Mouse (Mus musculus) intestine, embryonic 14.5 days (tissue): ENCODE data around the gene Tenm4. TPM values are rescaled to one million over a fixed set of nuclear protein-coding genes. Genes with fewer than 3 reads are reported as not detected.

Source experiments
- ATAC-seq: fragments of 200-750 bp; cut with Nextera tagmentation; replicated peaks from 2 replicates; pipeline ENCODE4 v1.8.0; 2017; ENCODE audit warnings: low read depth, moderate number of reproducible peaks, moderate TSS enrichment, moderate library complexity; ENCODE audit not compliant: low FRiP score, low TSS enrichment
- DNase-seq: peaks from one replicate; pipeline ENCODE4 v3.0.0-alpha.2; 2018; ENCODE audit warnings: low spot score
- H3K27ac ChIP-seq: fragments of 300-500 bp; sonication (generic); 2 replicates; pipeline ENCODE4 v1.5.1; 2014; ENCODE audit warnings: low read depth, mild to moderate bottlenecking, control low read depth
- H3K27me3 ChIP-seq: fragments of 300-500 bp; sonication (generic); replicated peaks from 2 replicates; pipeline ENCODE4 v1.6.1; 2014; ENCODE audit warnings: low read length, control low read depth; ENCODE audit not compliant: control insufficient read depth, insufficient read depth
- H3K36me3 ChIP-seq: fragments of 300-500 bp; sonication (generic); 2 replicates; pipeline ENCODE4 v1.6.1; 2014; ENCODE audit warnings: low read length, control low read depth; ENCODE audit not compliant: control insufficient read depth, insufficient read depth
- H3K4me1 ChIP-seq: fragments of 300-500 bp; sonication (generic); replicated peaks from 2 replicates; pipeline ENCODE4 v1.6.1; 2014; ENCODE audit warnings: low read length, control low read depth, mixed read lengths; ENCODE audit not compliant: control insufficient read depth, insufficient read depth
- H3K4me2 ChIP-seq: fragments of 300-500 bp; sonication (generic); 2 replicates; pipeline ENCODE4 v1.6.1; 2014; ENCODE audit warnings: low read length
- H3K4me3 ChIP-seq: fragments of 300-500 bp; sonication (generic); 2 replicates; pipeline ENCODE4 v1.5.1; 2014; ENCODE audit warnings: low read depth, low read length, control low read depth, mixed read lengths
- H3K9ac ChIP-seq: fragments of 300-500 bp; sonication (generic); 2 replicates; pipeline ENCODE4 v1.6.1; 2014; ENCODE audit warnings: mild to moderate bottlenecking, low read length
- H3K9me3 ChIP-seq: fragments of 300-500 bp; sonication (generic); 2 replicates; pipeline ENCODE4 v1.6.1; 2016; ENCODE audit warnings: low read length, control low read depth; ENCODE audit not compliant: control insufficient read depth
- WGBS: fragments of 180-500 bp; shearing (Covaris S2); extraction: QIAGEN DNeasy Blood & Tissue Kit; methylation state at CpG from one replicate; pipeline ENCODE4 v1.1.7; 2014; 5-methylcytosine and 5-hydroxymethylcytosine counted together
- polyA plus RNA-seq: library from polyadenylated mRNA; unstranded; fragments of >200 nt; fragmentation: Nextera tagmentation; extraction: Ambion mirVana; gene quantifications from 2 replicates; pipeline ENCODE4 v1.2.1, GENCODE M21; 2014

Gene Tenm4
- polyA plus RNA-seq, 1 experiment from 2014 or later = 36.5 TPM

DNA sequence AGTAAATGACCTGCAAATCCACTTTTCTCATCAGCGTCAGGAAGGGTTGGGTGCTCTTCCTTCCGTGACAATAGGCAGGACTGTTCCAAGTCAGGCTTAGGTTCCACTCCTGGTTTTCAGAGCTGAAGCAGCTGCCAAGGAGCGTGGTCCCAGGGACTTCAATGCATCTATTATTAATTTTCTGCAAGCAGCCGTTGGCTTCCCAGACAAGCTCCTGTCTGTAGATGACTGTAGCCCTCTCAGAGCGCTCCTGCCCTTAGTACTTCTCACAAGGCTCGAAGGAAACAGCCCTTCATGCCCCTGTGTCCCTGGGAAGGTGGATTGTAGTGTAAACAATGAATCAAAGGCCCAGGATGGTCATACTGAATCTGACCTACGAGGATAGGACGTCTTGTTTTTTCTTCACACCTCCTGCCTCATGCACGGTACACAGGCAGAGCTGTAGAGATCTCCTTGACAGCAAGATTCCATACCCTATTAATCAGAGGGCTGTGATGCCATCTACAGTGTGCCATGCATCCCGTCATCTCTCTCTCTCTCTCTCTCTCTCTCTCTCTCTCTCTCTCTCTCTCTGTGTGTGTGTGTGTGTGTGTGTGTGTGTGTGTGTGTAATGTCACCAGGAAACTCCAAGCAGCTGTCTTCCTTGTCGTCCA lies 331.4 kb downstream of the Tenm4 start:
- Histone ChIP-seq H3K27ac (no peak overlapping the region), H3K9me3 (no peaks in the 10 kb centered on the region), H3K9ac (no peak overlapping the region), H3K27me3 (no peaks in the 10 kb centered on the region), H3K4me1 (peaks cover 10% of the 10 kb centered on the region; the same call in 1 of the 2 replicates), H3K4me3 (no peak overlapping the region), H3K36me3 (no peaks in the 10 kb centered on the region), H3K4me2 (no peak overlapping the region)
- 36% methylated on average over 11 of the region's 11 CpGs for WGBS
- ATAC-seq = no peak
- DNase-seq = no peak

DNA sequence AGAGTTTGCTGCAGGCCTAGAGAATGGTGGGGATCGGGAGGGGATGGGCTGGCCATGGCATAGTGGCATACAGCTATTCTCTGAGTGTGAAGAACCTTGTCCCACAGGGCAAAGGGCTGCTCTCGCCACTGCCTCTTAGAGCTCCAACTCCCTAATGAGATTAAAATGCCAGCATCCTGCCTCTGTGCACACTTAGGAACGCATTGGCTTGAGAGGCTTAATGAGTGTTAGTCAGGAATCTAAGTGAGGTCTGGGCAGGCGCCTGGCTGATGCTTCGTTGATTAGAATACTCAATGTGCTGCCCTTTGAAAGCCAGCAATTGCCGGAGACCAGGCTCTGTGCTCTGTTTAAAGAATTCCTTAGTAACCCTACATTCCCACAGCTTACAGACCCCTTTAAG lies 334.5 kb downstream of the Tenm4 start:
- Histone ChIP-seq H3K4me3 (no peak overlapping the region), H3K9ac (no peak overlapping the region), H3K27me3 (no peaks in the 10 kb centered on the region), H3K36me3 (no peaks in the 10 kb centered on the region), H3K9me3 (no peaks in the 10 kb centered on the region), H3K27ac (no peak overlapping the region), H3K4me1 (peaks cover 18% of the 10 kb centered on the region), H3K4me2 (no peak overlapping the region)
- DNase-seq (no peak), ATAC-seq (no peak)
- WGBS = 50% methylated on average over 6 of the region's 6 CpGs

DNA sequence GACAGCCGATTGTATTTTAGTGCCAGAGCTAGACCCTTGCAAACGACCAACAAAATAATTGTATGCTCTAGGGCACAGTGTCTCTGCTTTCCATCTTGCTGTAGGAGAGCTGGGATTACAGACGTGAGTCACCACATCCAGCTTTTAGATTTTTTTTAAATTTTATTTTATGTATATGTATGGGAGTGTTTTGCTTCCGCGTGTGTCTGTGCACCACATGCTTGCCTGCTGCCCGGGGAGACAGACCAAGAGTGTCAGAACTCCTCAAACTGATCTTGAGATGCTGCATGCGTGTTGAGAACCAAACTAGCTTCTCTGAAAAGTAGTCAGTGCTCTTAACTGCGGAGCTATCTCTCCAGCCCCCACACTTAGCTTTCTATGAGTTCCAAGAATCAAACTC lies 336.0 kb downstream of the Tenm4 start:
- no peaks in the 10 kb centered on the region for H3K27me3 ChIP-seq

DNA sequence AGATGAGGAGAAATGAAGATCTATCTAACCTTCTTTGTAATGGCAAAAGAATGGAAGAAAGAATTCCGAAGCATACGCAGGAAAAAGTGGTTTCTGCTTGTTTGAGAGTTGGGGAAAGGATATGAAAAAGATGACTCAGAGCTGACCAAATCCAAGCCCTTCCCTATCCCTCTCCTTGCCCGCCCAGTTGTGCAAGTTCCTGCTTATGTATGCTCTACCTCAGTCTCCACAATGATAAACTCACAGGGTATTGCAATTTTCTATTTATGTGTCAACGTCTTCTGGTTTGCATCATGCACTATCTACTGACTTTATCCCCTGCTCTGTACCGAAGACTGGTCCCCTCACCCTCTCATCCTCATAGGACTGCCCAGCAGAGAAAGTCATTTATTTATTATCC lies 339.4 kb downstream of the Tenm4 start:
- no peaks in the 10 kb centered on the region for H3K9me3 ChIP-seq
- ATAC-seq (peak; percentile 51), DNase-seq (no peak)
- H3K4me3 ChIP-seq = no peak overlapping the region
- H3K4me1 ChIP-seq = peaks cover 29% of the 10 kb centered on the region
- H3K36me3 ChIP-seq = no peaks in the 10 kb centered on the region
- 31% methylated on average over 5 of the region's 5 CpGs for WGBS
- H3K27ac ChIP-seq = peak overlapping the region; percentile 62
- H3K9ac ChIP-seq = no peak overlapping the region
- no peak overlapping the region for H3K4me2 ChIP-seq
- no peaks in the 10 kb centered on the region for H3K27me3 ChIP-seq

More for the DNA sequence above, 336.0 kb downstream of the Tenm4 start:
- Histone ChIP-seq H3K4me1 (peaks cover 25% of the 10 kb centered on the region), H3K4me3 (no peak overlapping the region), H3K36me3 (no peaks in the 10 kb centered on the region), H3K4me2 (no peak overlapping the region), H3K9me3 (no peaks in the 10 kb centered on the region), H3K9ac (no peak overlapping the region), H3K27ac (no peak overlapping the region)
- WGBS = 72% methylated on average over 8 of the region's 8 CpGs
- DNase-seq (no peak), ATAC-seq (no peak)

DNA sequence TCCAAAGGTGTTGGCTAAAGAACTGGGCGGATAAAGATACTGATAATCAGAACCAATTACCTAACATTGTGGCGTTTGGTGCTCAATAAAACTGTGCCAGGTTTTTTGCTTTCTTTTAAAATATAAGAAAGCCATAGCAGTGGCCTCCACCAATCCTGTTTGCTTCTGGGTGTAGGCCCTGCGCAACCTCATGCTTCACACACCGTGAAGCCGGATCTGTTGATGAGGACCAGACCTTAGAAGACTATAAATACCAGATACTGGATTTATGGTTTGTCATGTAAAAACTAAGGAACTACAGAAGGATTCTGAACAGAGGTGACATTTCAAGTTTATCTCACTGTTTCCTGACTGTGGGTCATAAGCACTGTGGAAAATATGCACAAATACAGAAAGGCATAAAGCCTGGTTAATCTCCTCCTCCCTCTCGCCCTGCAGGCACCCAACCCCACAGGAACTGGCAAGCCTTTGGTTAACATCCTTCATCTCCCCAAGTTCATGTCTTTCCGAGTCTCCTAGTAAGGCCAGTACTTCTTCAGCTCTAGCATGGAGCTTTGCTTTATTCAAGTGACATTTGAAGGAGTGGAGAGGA lies 340.1 kb downstream of the Tenm4 start:
- 35% methylated on average over 7 of the region's 7 CpGs for WGBS
- no peak overlapping the region for H3K4me3 ChIP-seq
- H3K4me1 ChIP-seq = peaks cover 29% of the 10 kb centered on the region
- ATAC-seq (peak; percentile 91), DNase-seq (no peak)
- peak overlapping the region; percentile 73 for H3K27ac ChIP-seq
- no peak overlapping the region for H3K4me2 ChIP-seq
- no peaks in the 10 kb centered on the region for H3K27me3 ChIP-seq
- no peaks in the 10 kb centered on the region for H3K9me3 ChIP-seq
- H3K36me3 ChIP-seq = no peaks in the 10 kb centered on the region
- H3K9ac ChIP-seq = no peak overlapping the region

DNA sequence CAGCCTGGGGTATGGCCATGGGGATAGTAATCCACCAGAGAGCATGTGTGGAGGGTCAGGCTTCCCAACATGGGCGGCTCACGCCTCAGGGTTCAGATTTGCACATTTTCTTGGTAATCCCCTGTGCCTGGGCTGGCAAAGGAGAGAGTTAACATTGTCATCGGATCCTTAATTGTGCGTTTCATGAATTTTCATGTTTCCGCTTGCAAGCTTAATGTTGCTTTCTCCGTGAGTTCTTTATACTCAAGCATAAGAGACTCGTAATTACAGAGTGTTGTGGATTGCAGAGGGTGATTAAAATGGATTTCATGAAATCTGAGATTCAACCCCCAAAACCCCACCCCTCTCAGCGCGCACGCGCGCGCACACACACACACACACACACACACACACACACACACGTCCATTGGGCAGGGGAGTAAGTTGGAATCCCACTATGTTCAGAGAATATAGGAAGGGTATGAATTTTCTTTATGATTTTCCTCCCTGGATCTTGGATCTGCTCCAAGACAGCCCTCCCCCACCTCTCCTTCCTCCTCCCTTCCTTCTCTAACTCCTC lies 341.0 kb downstream of the Tenm4 start:
- Histone ChIP-seq H3K27ac (peak overlapping the region; percentile 73), H3K4me3 (no peak overlapping the region), H3K4me1 (peaks cover 29% of the 10 kb centered on the region), H3K9ac (no peak overlapping the region), H3K36me3 (no peaks in the 10 kb centered on the region), H3K9me3 (no peaks in the 10 kb centered on the region), H3K4me2 (no peak overlapping the region), H3K27me3 (no peaks in the 10 kb centered on the region)
- ATAC-seq = no peak
- WGBS = 69% methylated on average over 14 of the region's 14 CpGs
- no peak for DNase-seq

DNA sequence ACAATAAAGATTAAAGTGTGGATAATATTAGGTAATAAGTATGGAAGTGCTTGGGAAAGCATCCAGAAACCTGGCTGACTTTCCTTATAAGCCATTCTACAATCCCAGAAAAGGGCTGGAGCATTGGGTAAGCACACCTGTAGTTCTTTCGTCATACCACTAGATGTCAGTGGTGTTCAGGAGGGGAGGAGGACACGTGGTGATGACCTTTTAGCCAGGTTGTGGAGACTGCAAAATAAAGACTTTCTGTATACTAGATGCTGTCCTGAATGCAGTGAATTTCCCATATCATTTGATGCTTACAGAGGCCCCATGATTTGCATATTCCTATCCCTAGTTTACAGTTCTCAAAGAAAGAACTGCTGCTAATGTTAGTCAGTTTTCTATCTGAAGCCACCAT lies 348.2 kb downstream of the Tenm4 start:
- no peak overlapping the region for H3K4me2 ChIP-seq
- WGBS = 0% methylated on average over 2 of the region's 2 CpGs
- no peaks in the 10 kb centered on the region for H3K36me3 ChIP-seq
- ATAC-seq = no peak
- H3K9ac ChIP-seq = no peak overlapping the region
- H3K27ac ChIP-seq = no peak overlapping the region
- no peaks in the 10 kb centered on the region for H3K9me3 ChIP-seq
- H3K27me3 ChIP-seq = no peaks in the 10 kb centered on the region
- no peak overlapping the region for H3K4me3 ChIP-seq
- no peaks in the 10 kb centered on the region for H3K4me1 ChIP-seq
- DNase-seq = no peak

DNA sequence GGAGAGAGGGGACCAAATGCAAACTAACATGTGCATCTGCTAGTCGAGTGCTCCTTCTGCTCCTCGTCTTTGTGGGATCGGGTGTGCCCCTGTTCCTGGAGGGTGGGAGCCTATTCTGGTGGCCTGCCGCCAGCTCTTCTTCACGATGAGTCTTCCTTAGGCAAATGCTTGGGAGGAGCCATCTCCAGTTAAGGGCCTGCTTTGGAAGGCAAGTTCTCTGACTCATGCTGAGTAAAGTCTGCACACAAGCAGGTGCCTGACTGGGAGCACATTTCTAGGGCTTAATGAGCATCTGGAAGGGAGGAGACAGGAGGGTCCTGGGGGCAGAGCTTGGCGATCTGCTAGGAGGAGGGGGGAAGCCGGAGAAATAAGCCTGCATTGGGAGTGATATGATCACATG lies 350.9 kb downstream of the Tenm4 start:
- 65% methylated on average over 7 of the region's 7 CpGs for WGBS
- Histone ChIP-seq H3K27me3 (no peaks in the 10 kb centered on the region), H3K27ac (no peak overlapping the region), H3K4me2 (no peak overlapping the region), H3K36me3 (no peaks in the 10 kb centered on the region), H3K9me3 (no peaks in the 10 kb centered on the region), H3K4me3 (no peak overlapping the region), H3K9ac (no peak overlapping the region), H3K4me1 (peaks cover 3% of the 10 kb centered on the region)
- ATAC-seq (no peak), DNase-seq (no peak)

DNA sequence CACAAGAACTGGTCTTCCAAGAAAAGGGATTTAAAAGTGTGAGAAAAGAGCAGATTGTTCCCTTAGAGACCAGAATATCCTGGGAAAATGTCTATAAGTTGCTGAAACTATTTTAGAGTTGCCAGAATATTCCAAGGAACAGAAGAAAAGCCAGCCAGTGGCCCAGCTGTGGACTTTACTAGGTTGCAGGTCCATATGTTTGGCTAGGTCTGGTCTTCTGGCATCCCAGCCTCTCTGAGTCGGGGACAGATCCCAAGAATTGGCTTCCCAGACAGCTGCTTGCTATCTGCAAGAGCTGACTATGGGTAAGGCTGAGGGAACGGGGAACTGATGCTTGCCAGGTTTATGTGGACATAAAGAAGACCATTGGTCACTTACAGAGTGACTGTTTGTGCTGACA lies 352.6 kb downstream of the Tenm4 start:
- H3K36me3 ChIP-seq = no peaks in the 10 kb centered on the region
- H3K27me3 ChIP-seq = no peaks in the 10 kb centered on the region
- H3K27ac ChIP-seq = no peak overlapping the region
- H3K9me3 ChIP-seq = no peaks in the 10 kb centered on the region
- ATAC-seq = no peak
- DNase-seq = no peak
- peaks cover 3% of the 10 kb centered on the region for H3K4me1 ChIP-seq
- H3K4me3 ChIP-seq = no peak overlapping the region
- H3K4me2 ChIP-seq = no peak overlapping the region
- no peak overlapping the region for H3K9ac ChIP-seq
- WGBS = 67% methylated on average over 2 of the region's 2 CpGs
